Mouse (Mus musculus): ENCODE data around the gene Trim66.

Trim66 gene

GRCm38 (mm10) chr7:109448060-109448459, 59.9 kb downstream of the Trim66 start:
- no peaks in the 10 kb centered on the region for H3K27me3 ChIP-seq (ENCODE audit: control insufficient read depth, insufficient read depth, low read length, poor library complexity, severe bottlenecking)
- no peaks in the 10 kb centered on the region for H3K36me3 ChIP-seq (ENCODE audit: control insufficient read depth, insufficient read depth, low read length, poor library complexity, severe bottlenecking)
- no peak for DNase-seq (ENCODE audit: low read depth, low spot score)

GRCm38 (mm10) chr7:109445012-109445411, 62.9 kb downstream of the Trim66 start:
- DNase-seq (ENCODE audit: low read depth, low spot score) = peak; percentile 21
- Histone ChIP-seq H3K27me3 (ENCODE audit: control insufficient read depth, insufficient read depth, low read length, poor library complexity, severe bottlenecking) (no peaks in the 10 kb centered on the region), H3K36me3 (ENCODE audit: control insufficient read depth, insufficient read depth, low read length, poor library complexity, severe bottlenecking) (no peaks in the 10 kb centered on the region)

GRCm38 (mm10) chr7:109442739-109443138, 65.2 kb downstream of the Trim66 start:
- DNase-seq (ENCODE audit: low read depth, low spot score) = no peak
- H3K36me3 ChIP-seq (ENCODE audit: control insufficient read depth, insufficient read depth, low read length, poor library complexity, severe bottlenecking) = no peaks in the 10 kb centered on the region
- no peaks in the 10 kb centered on the region for H3K27me3 ChIP-seq (ENCODE audit: control insufficient read depth, insufficient read depth, low read length, poor library complexity, severe bottlenecking)

- Histone ChIP-seq H3K36me3 (ENCODE audit: control insufficient read depth, insufficient read depth, low read length, poor library complexity, severe bottlenecking) (no peaks in the 10 kb centered on the region), H3K27me3 (ENCODE audit: control insufficient read depth, insufficient read depth, low read length, poor library complexity, severe bottlenecking) (no peaks in the 10 kb centered on the region)
- no peak for DNase-seq (ENCODE audit: low read depth, low spot score)
These were observed 67.2 kb downstream of the Trim66 start for GRCm38 (mm10) chr7:109440697-109441269.

DNA sequence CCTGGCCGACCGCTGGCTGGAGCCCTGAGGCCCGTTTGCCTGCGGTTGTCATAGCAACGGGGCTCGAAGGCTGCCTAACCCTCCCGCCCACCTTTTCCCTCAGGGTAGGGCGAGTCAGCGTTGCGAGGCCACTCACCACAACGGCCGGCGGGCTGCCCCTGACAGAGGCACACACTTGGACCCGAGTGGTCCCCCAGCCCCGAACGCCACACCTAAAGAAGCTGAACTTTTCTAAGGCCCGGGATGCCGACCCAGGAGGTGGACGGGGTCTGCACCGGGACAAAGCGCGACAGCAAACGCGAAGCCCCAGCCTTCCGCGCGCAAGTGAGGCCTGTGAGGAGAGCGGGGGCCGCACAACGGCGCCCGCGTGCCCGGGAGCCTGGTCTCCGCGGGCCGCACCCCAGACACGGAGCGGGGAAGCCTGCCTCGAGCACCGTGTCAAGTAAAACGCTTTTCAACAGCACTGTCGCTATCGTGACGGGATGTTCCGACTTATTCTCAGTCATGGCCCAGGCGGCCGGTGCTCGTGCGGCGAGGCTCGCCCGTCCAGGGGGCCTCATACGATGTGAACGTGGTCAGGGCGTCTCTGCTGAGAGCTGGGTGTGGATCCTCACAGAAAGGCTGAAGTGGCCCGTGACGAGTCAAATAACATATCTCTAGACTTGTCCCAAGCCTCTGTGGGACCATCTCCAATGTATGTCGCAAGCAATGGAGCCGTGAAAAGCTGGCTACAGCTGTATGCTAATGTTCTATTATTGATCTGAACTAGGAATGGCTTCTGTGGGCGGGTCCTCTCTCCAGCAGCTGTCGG, 68.9 kb downstream of the Trim66 start, which contains the start of gene Stk33:
Gene Stk33, minus strand, starts transcription at position 301 of the 811 bp plus-strand sequence.
- Histone ChIP-seq H3K27me3 (ENCODE audit: control insufficient read depth, insufficient read depth, low read length, poor library complexity, severe bottlenecking) (no peaks in the 10 kb centered on the region), H3K36me3 (ENCODE audit: control insufficient read depth, insufficient read depth, low read length, poor library complexity, severe bottlenecking) (no peaks in the 10 kb centered on the region)
- no peak for DNase-seq (ENCODE audit: low read depth, low spot score)

DNA sequence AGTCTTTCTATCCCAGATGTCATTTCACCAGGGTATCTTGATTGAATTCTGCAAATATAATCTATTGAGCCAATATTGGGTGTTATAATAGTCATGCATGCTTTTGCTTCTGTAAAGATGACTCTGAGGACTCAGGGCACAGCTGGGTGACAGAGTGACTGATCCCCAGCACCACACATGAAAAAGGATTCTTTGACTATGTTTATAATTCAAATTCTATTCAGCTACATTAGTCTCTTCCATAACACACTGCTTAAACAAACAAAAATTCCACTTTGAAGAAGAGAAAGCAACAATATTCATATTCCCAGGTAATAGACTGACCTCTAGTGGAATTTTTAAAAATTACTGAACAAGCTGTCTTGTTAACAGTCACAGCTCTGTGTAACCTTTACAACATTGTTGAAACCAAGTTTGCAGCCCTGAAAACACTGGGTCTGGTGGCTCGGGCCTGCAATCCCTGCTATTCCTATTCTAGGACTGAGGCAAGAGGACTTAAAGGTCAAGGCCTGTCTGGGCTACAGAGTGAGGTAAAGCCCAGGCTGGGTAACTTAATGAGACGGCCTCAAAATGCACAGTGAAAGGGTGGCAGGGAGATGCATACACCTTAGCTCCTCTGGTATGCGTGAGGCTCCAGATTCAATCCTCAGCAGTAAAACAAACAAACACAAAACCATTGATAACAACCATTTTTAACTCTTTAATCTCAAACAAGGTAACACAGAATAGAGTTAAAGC, 83.3 kb downstream of the Trim66 start:
- no peaks in the 10 kb centered on the region for H3K27me3 ChIP-seq (ENCODE audit: control insufficient read depth, insufficient read depth, low read length, poor library complexity, severe bottlenecking)
- DNase-seq (ENCODE audit: low read depth, low spot score) = peak; percentile 28
- H3K36me3 ChIP-seq (ENCODE audit: control insufficient read depth, insufficient read depth, low read length, poor library complexity, severe bottlenecking) = no peaks in the 10 kb centered on the region

- DNase-seq (ENCODE audit: low read depth, low spot score) = no peak
- Histone ChIP-seq H3K27me3 (ENCODE audit: control insufficient read depth, insufficient read depth, low read length, poor library complexity, severe bottlenecking) (no peaks in the 10 kb centered on the region), H3K36me3 (ENCODE audit: control insufficient read depth, insufficient read depth, low read length, poor library complexity, severe bottlenecking) (no peaks in the 10 kb centered on the region)
These were observed 85.1 kb downstream of the Trim66 start for GRCm38 (mm10) chr7:109422803-109423202.

DNA sequence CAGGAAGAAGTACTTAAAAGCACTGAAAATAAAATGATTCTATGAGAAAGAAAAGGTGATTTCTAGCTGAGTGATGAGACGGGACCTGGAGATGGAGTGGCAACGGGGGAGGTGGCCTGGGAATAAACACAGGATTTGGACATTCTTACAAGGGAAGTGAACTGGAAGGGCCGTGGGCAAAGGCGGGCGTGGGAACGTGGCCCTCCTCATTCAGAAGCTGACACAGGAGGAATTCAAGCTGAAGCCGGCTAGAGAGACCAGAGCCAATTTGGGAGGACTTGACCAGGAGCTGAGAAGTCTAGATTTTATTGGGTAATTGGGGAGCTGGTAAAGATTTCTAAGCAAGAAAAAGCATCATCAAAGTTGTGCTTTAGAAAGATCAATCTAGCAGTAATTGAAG, 102.4 kb downstream of the Trim66 start:
- Histone ChIP-seq H3K27me3 (ENCODE audit: control insufficient read depth, insufficient read depth, low read length, poor library complexity, severe bottlenecking) (no peaks in the 10 kb centered on the region), H3K36me3 (ENCODE audit: control insufficient read depth, insufficient read depth, low read length, poor library complexity, severe bottlenecking) (no peaks in the 10 kb centered on the region)
- DNase-seq (ENCODE audit: low read depth, low spot score) = no peak

DNA sequence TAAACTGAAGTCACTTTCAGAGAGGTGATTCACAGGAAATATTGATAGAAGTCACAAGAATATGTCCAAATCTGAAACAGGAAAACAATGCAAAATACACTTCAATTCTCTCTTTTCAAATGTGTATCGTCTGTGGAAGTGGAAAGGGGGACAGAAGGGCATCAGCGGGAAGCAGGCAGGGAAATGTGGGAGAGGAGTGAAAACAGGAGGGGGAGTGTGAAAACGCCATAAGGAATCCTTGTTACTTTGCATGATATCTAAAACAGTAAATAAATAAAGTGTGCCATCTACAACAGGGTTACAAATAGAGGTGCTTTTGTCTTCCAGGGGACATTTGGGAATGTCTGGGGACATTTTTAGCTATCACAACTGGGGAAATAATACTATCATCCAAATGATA, 108.6 kb downstream of the Trim66 start:
- Histone ChIP-seq H3K36me3 (ENCODE audit: control insufficient read depth, insufficient read depth, low read length, poor library complexity, severe bottlenecking) (no peaks in the 10 kb centered on the region), H3K27me3 (ENCODE audit: control insufficient read depth, insufficient read depth, low read length, poor library complexity, severe bottlenecking) (no peaks in the 10 kb centered on the region)
- no peak for DNase-seq (ENCODE audit: low read depth, low spot score)

All from splenic B cell, adult 2 months (primary cell).